Mouse (Mus musculus): Measurements from ENCODE around the gene Pnpla8. TPM values are rescaled to one million over a fixed set of nuclear protein-coding genes. Genes with fewer than 3 reads are reported as not detected.

The Pnpla8 gene
- polyA plus RNA-seq, 1 experiment from 2014 or later = 49.1 TPM

DNA sequence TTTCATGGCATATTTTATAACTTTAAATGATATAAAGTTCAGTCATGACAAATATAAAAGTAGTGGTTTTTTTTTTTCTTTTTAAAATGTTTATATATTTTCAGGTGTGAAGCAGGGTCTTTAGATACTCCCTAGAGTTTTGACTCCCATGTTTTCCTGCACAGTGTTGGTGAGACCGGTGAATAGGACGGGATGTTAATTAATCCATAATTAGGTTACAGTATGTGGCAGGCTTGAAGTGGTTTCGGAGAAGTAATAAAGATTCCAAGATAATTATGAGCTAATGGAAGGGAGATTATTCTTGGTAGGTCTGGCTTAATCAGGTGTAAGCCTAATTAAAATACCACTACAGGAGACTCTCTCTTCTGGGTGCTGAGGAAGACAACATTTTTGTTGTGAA lies 125.0 kb downstream of the Pnpla8 start:
- DNase-seq (ENCODE audit: low spot score) = no peak

DNA sequence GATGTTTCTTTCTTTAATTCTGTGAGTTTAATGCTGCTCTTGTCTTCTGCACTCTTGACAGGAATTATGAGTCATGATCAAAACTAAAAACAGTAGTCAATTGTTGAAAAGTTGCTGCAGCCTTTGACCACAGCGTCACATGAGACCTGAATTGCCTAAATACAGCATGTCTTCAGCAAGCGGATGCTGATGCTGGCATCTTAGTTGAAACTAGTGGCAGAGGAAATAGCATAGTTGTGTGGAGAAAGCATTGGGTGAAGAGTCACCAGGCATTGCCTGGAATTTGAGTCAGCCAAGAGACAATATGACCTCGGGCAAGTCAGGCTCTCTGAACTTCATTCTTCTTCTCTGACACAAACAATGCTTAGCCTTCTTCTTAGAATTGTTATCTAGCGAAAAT lies 133.9 kb downstream of the Pnpla8 start:
- no peak for DNase-seq (ENCODE audit: low spot score)

DNA sequence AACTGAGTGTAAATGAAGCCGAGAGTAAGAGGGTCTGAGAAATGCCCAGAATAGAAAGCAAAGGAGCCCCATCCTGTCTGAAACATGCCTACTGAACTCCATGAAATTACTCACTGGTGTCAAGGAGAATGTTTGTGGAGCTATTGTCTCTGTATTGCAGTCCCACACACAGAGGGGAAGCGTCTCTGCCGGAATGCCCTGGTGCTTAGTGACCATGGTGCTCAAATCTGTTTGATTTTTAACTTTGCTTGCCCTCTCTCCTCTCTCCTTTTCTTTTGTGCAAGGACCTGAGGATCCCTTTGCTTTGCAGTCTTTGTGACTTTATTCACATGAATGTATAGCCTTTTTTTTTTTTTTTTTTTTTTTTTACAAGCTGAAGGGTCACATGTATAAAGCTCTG lies 136.3 kb downstream of the Pnpla8 start:
- DNase-seq (ENCODE audit: low spot score) = no peak

DNA sequence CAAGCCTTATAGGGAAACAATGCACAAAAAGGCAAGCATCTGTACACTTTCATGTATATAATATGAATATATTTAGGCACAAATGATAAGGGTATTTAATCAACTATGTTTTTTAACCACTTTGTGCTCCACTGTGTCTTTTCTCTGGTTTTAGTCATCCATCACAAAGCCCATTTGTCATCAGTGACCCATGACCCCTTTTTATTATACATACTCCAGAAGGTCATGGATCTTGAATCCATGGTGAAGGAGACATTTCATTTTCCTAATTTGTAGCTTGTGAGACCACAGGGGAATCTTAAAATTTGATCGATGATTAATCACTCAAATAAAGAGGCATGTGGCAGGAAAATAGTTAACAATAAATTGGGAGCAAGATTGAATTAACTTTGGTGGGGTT lies 136.7 kb downstream of the Pnpla8 start:
- no peak for DNase-seq (ENCODE audit: low spot score)

DNA sequence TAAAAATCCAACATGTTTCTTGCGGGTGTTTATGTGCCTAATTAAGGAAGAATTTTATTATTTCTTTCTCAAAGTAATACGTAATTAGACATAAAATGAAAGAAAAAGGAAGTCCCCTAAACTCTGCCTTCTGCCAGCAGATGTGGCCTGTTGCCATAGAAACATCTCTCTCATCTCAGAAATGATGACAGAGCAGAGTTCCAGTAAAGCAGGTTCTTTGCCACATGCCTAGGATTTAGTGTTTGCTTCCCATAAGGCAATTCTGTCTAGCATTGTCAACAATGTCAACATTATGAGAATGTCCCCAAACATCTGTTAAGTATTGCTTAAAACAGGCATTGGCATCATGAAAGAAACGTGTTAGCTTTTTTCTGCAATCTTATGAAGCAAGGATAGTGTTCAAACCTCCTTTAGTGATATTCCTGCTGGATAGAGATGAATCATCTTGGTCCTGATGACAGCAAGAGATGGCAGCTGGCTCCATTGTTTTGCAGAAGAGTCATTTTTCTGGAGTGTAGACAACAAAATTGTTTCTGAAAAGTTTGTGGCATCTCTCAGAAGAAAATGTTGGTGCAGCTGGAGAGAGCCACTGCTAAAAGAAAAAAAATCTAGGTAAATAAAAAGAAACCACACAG lies 150.0 kb downstream of the Pnpla8 start:
- DNase-seq (ENCODE audit: low spot score) = no peak

Small RNA genes lying within 50 kb of the gene (microRNA-seq; reads per million reads assigned to microRNA genes)
- not detected for gene Mir5627 (ENCODE audit: borderline number of aligned reads)

Other genes with a start within 250 kb of the Pnpla8 start
- 20.0 and 23.9 TPM in 2 replicates for gene Dnajb9, start 11.0 kb upstream of the Pnpla8 start, polyA plus RNA-seq (2015; fragmentation: Nextera tagmentation; extraction: Ambion mirVana)
- 1.9 and 2.9 TPM in 2 replicates for gene Nrcam, start 107.5 kb downstream of the Pnpla8 start, polyA plus RNA-seq (2015; fragmentation: Nextera tagmentation; extraction: Ambion mirVana)